In genomic region chr1:180889172-180889571, GRCm38 (mm10) we compare ENCODE assay signal across 10 mouse cellular contexts. TPM values are rescaled to one million over a fixed set of nuclear protein-coding genes. Genes with fewer than 3 reads are reported as not detected.
DNase-seq lines count a peak whose midpoint lies in the region; ATAC-seq and TF ChIP-seq lines count a peak whose summit lies in the region.
"Had no signal": no experiment of that assay in that cellular context is flagged by ENCODE, and none has a peak within 500 bp of the region (broad histone marks: within the 10 kb centered on the region; RNA-seq: fewer than 3 reads in every experiment).

No protein-coding gene starts in this region.

- H3K9ac ChIP-seq in heart, embryonic 14.5 days (ENCODE audit: low read length): peak overlapping the region; percentile 36; the same call in 1 of the 2 replicates
- H3K9ac ChIP-seq in midbrain, embryonic 12.5 days (replicated peaks): no peak overlapping the region
- no peak overlapping the region for H3K9ac ChIP-seq in midbrain, embryonic 13.5 days (replicated peaks)
- H3K9ac ChIP-seq in intestine, embryonic 14.5 days (ENCODE audit: low read length): 0 out of 2 replicates have a peak overlapping the region, but pooled peaks have one; percentile 5
- peak overlapping the region; percentile 47; the same call in 1 of the 2 replicates for H3K9ac ChIP-seq in stomach, postnatal 0 days (ENCODE audit: low read length)

- peaks cover 21% of the 10 kb centered on the region for H3K27me3 ChIP-seq in heart, embryonic 14.5 days (ENCODE audit: control insufficient read depth, insufficient read depth, low read length)
- peaks cover 42% of the 10 kb centered on the region for H3K27me3 ChIP-seq in midbrain, embryonic 12.5 days
- H3K27me3 ChIP-seq in midbrain, embryonic 13.5 days: peaks cover 35% of the 10 kb centered on the region
- peaks cover 15% of the 10 kb centered on the region for H3K27me3 ChIP-seq in intestine, embryonic 14.5 days (replicated peaks; ENCODE audit: control insufficient read depth, insufficient read depth, low read length)
- no peaks in the 10 kb centered on the region for H3K27me3 ChIP-seq in stomach, postnatal 0 days (ENCODE audit: control insufficient read depth, insufficient read depth, low read length)

- no peak for TF ChIP-seq CTCF in stomach, postnatal 0 days (IDR thresholded peaks at IDR 0.05; ENCODE audit: low read depth)

- H3K4me2 ChIP-seq in heart, embryonic 14.5 days (ENCODE audit: low read length): peak overlapping the region; percentile 44
- H3K4me2 ChIP-seq in midbrain, embryonic 12.5 days (replicated peaks): peak overlapping the region; percentile 19
- no peak overlapping the region for H3K4me2 ChIP-seq in midbrain, embryonic 13.5 days (replicated peaks)
- peak overlapping the region; percentile 45 for H3K4me2 ChIP-seq in intestine, embryonic 14.5 days (ENCODE audit: low read length)
- H3K4me2 ChIP-seq in stomach, postnatal 0 days (replicated peaks; ENCODE audit: low read depth): peak overlapping the region; percentile 49; the same call in 1 of the 2 replicates

- 49% methylated on average over 7 of the region's 7 CpGs for WGBS in heart, embryonic 14.5 days
- 41% methylated on average over 7 of the region's 7 CpGs for WGBS in midbrain, embryonic 12.5 days
- WGBS in midbrain, embryonic 13.5 days: 36% methylated on average over 7 of the region's 7 CpGs
- 43% methylated on average over 7 of the region's 7 CpGs for WGBS in intestine, embryonic 14.5 days
- WGBS in stomach, postnatal 0 days: 56% methylated on average over 7 of the region's 7 CpGs

- H3K36me3 ChIP-seq in heart, embryonic 14.5 days (ENCODE audit: control insufficient read depth, insufficient read depth, low read length): no peaks in the 10 kb centered on the region
- no peaks in the 10 kb centered on the region for H3K36me3 ChIP-seq in midbrain, embryonic 12.5 days
- no peaks in the 10 kb centered on the region for H3K36me3 ChIP-seq in midbrain, embryonic 13.5 days
- no peaks in the 10 kb centered on the region for H3K36me3 ChIP-seq in intestine, embryonic 14.5 days (ENCODE audit: control insufficient read depth, insufficient read depth, low read length)
- no peaks in the 10 kb centered on the region for H3K36me3 ChIP-seq in stomach, postnatal 0 days (ENCODE audit: control insufficient read depth, insufficient read depth, low read length)

- H3K27ac ChIP-seq in heart, embryonic 14.5 days (replicated peaks in 1 of 2; ENCODE audit: control insufficient read depth in 1 of 2, insufficient read depth in 1 of 2, low read depth in 2 of 2, low read length in 2 of 2): no peak overlapping the region
- H3K27ac ChIP-seq in midbrain, embryonic 12.5 days (replicated peaks): no peak overlapping the region
- no peak overlapping the region for H3K27ac ChIP-seq in midbrain, embryonic 13.5 days
- peak overlapping the region; percentile 64; the same call in 1 of the 2 replicates for H3K27ac ChIP-seq in intestine, embryonic 14.5 days (ENCODE audit: low read depth)
- H3K27ac ChIP-seq in stomach, postnatal 0 days (replicated peaks): peak overlapping the region; percentile 75

- no peak for TF ChIP-seq EP300 in stomach, postnatal 0 days (optimal IDR thresholded peaks at IDR 0.05)

- H3K4me3 ChIP-seq in heart, embryonic 14.5 days (ENCODE audit: control insufficient read depth in 1 of 2, insufficient read depth in 1 of 2, low read depth in 1 of 2, low read length in 2 of 2): no peak overlapping the region
- H3K4me3 ChIP-seq in midbrain, embryonic 12.5 days: no peak overlapping the region
- no peak overlapping the region for H3K4me3 ChIP-seq in midbrain, embryonic 13.5 days (replicated peaks)
- no peak overlapping the region for H3K4me3 ChIP-seq in intestine, embryonic 14.5 days (ENCODE audit: low read depth, low read length)
- 0 out of 2 replicates have a peak overlapping the region, but pooled peaks have one; percentile 12 for H3K4me3 ChIP-seq in stomach, postnatal 0 days (ENCODE audit: low read depth, low read length)

- DNase-seq in heart, adult 8-10 months (ENCODE audit: low spot score): no peak
- DNase-seq in intestine, embryonic 14.5 days (ENCODE audit: low spot score): no peak
- DNase-seq in stomach, postnatal 0 days (ENCODE audit: low spot score): no peak
- no peak for DNase-seq in B cell, adult 2 months

- peaks cover 10 to 17% of the 10 kb centered on the region in 2 experiments for H3K4me1 ChIP-seq in heart, embryonic 14.5 days (ENCODE audit: control insufficient read depth in 2 of 2, insufficient read depth in 2 of 2, low read length in 2 of 2)
- peaks cover 13% of the 10 kb centered on the region for H3K4me1 ChIP-seq in midbrain, embryonic 12.5 days
- H3K4me1 ChIP-seq in midbrain, embryonic 13.5 days (replicated peaks): peaks cover 14% of the 10 kb centered on the region
- H3K4me1 ChIP-seq in intestine, embryonic 14.5 days (replicated peaks; ENCODE audit: control insufficient read depth, insufficient read depth, low read length): peaks cover 17% of the 10 kb centered on the region
- H3K4me1 ChIP-seq in stomach, postnatal 0 days (replicated peaks; ENCODE audit: control insufficient read depth, insufficient read depth): peaks cover 6% of the 10 kb centered on the region; the same call in 1 of the 2 replicates

- H3K9me3 ChIP-seq in heart, embryonic 14.5 days (ENCODE audit: control insufficient read depth, low read length): no peaks in the 10 kb centered on the region
- no peaks in the 10 kb centered on the region for H3K9me3 ChIP-seq in midbrain, embryonic 12.5 days
- no peaks in the 10 kb centered on the region for H3K9me3 ChIP-seq in midbrain, embryonic 13.5 days
- no peaks in the 10 kb centered on the region for H3K9me3 ChIP-seq in intestine, embryonic 14.5 days (ENCODE audit: control insufficient read depth, low read length)
- no peaks in the 10 kb centered on the region for H3K9me3 ChIP-seq in stomach, postnatal 0 days (ENCODE audit: control insufficient read depth, low read length)

- ATAC-seq in heart, embryonic 14.5 days (ENCODE audit: insufficient number of reproducible peaks, insufficient read depth, low FRiP score, low read depth): no peak
- ATAC-seq in midbrain, embryonic 12.5 days (ENCODE audit: low FRiP score, low read depth): no peak
- ATAC-seq in midbrain, embryonic 13.5 days: no peak
- ATAC-seq in intestine, embryonic 14.5 days (replicated peaks; ENCODE audit: low FRiP score, low TSS enrichment, low read depth): peak; percentile 1; the same call in 1 of the 2 replicates
- ATAC-seq in stomach, postnatal 0 days (ENCODE audit: low FRiP score, low TSS enrichment): peak; percentile 8
- no peak for ATAC-seq in frontal cortex, adult (ENCODE audit: low TSS enrichment)

RNA-seq across cellular contexts. Expression of gene Lefty2, which starts 3.7 kb away (rescaled TPM):
- not detected in 2 replicates for polyA plus RNA-seq in heart, embryonic 14.5 days (2014; fragmentation: Nextera tagmentation; extraction: Ambion mirVana)
- not detected for total RNA-seq in heart, adult 8-10 months (2022)
- not detected in 2 replicates for polyA plus RNA-seq in midbrain, embryonic 12.5 days (2016; fragmentation: Nextera tagmentation; extraction: Ambion mirVana)
- polyA plus RNA-seq in midbrain, embryonic 13.5 days (2015; fragmentation: Nextera tagmentation; extraction: Ambion mirVana): 0.27 and 0.31 TPM in 2 replicates
- 0.18 TPM in 1 of 2 replicates, not detected in the other for polyA plus RNA-seq in intestine, embryonic 14.5 days (2014; fragmentation: Nextera tagmentation; extraction: Ambion mirVana)
- polyA plus RNA-seq in stomach, postnatal 0 days (2015; fragmentation: Nextera tagmentation; extraction: Ambion mirVana): 0.13 and 0.15 TPM in 2 replicates
- total RNA-seq: liver, adult 2 months; MEL had no signal
- polyA plus RNA-seq: liver, adult 2 months had no signal

RNA-seq across cellular contexts. Expression of gene Pycr2, which starts 14.9 kb away (rescaled TPM):
- polyA plus RNA-seq in heart, embryonic 14.5 days (2014; fragmentation: Nextera tagmentation; extraction: Ambion mirVana): 42.1 and 46.0 TPM in 2 replicates
- 10 to 100 TPM; 11.6 to 13.5 (median 13.3) TPM for total RNA-seq in heart, adult 8-10 months (2022)
- polyA plus RNA-seq in midbrain, embryonic 12.5 days (2016; fragmentation: Nextera tagmentation; extraction: Ambion mirVana): 94.0 and 98.4 TPM in 2 replicates
- polyA plus RNA-seq in midbrain, embryonic 13.5 days (2015; fragmentation: Nextera tagmentation; extraction: Ambion mirVana): 76.6 and 83.1 TPM in 2 replicates
- 82.1 and 86.5 TPM in 2 replicates for polyA plus RNA-seq in intestine, embryonic 14.5 days (2014; fragmentation: Nextera tagmentation; extraction: Ambion mirVana)
- 62.6 and 63.7 TPM in 2 replicates for polyA plus RNA-seq in stomach, postnatal 0 days (2015; fragmentation: Nextera tagmentation; extraction: Ambion mirVana)

RNA-seq across cellular contexts. Expression of gene Sde2, which starts 38.2 kb away (rescaled TPM):
- polyA plus RNA-seq in heart, embryonic 14.5 days (2014; fragmentation: Nextera tagmentation; extraction: Ambion mirVana): 22.3 TPM in 2 replicates
- total RNA-seq in heart, adult 8-10 months (2022): 10 to 100 TPM; 10.1 to 12.9 (median 11.0) TPM
- 36.3 and 36.7 TPM in 2 replicates for polyA plus RNA-seq in midbrain, embryonic 12.5 days (2016; fragmentation: Nextera tagmentation; extraction: Ambion mirVana)
- 28.8 and 33.6 TPM in 2 replicates for polyA plus RNA-seq in midbrain, embryonic 13.5 days (2015; fragmentation: Nextera tagmentation; extraction: Ambion mirVana)
- polyA plus RNA-seq in intestine, embryonic 14.5 days (2014; fragmentation: Nextera tagmentation; extraction: Ambion mirVana): 31.4 and 35.5 TPM in 2 replicates
- polyA plus RNA-seq in stomach, postnatal 0 days (2015; fragmentation: Nextera tagmentation; extraction: Ambion mirVana): 18.8 and 20.0 TPM in 2 replicates

RNA-seq across cellular contexts. Expression of gene Lefty1, which starts 45.6 kb away (rescaled TPM):
- polyA plus RNA-seq in heart, embryonic 14.5 days (2014; fragmentation: Nextera tagmentation; extraction: Ambion mirVana): 1.1 and 1.5 TPM in 2 replicates
- 1 to 10 TPM in 1 of 4 experiments, under 1 TPM in 3; 0.43 to 1.2 (median 0.65) TPM for total RNA-seq in heart, adult 8-10 months (2022)
- 0.56 and 1.6 TPM in 2 replicates for polyA plus RNA-seq in midbrain, embryonic 12.5 days (2016; fragmentation: Nextera tagmentation; extraction: Ambion mirVana)
- polyA plus RNA-seq in midbrain, embryonic 13.5 days (2015; fragmentation: Nextera tagmentation; extraction: Ambion mirVana): 0.31 TPM in 1 of 2 replicates, not detected in the other
- polyA plus RNA-seq in intestine, embryonic 14.5 days (2014; fragmentation: Nextera tagmentation; extraction: Ambion mirVana): 1.7 and 2.1 TPM in 2 replicates
- 6.1 TPM in 2 replicates for polyA plus RNA-seq in stomach, postnatal 0 days (2015; fragmentation: Nextera tagmentation; extraction: Ambion mirVana)

RNA-seq across cellular contexts. Expression of gene Tmem63a, which starts 53.0 kb away (rescaled TPM):
- polyA plus RNA-seq in heart, embryonic 14.5 days (2014; fragmentation: Nextera tagmentation; extraction: Ambion mirVana): 9.1 and 9.3 TPM in 2 replicates
- 10 to 100 TPM; 12.3 to 15.1 (median 13.9) TPM for total RNA-seq in heart, adult 8-10 months (2022)
- 2.9 TPM in 2 replicates for polyA plus RNA-seq in midbrain, embryonic 12.5 days (2016; fragmentation: Nextera tagmentation; extraction: Ambion mirVana)
- 0.93 and 1.8 TPM in 2 replicates for polyA plus RNA-seq in midbrain, embryonic 13.5 days (2015; fragmentation: Nextera tagmentation; extraction: Ambion mirVana)
- polyA plus RNA-seq in intestine, embryonic 14.5 days (2014; fragmentation: Nextera tagmentation; extraction: Ambion mirVana): 14.2 and 14.8 TPM in 2 replicates
- 35.2 and 36.7 TPM in 2 replicates for polyA plus RNA-seq in stomach, postnatal 0 days (2015; fragmentation: Nextera tagmentation; extraction: Ambion mirVana)

Comparison
In these comparisons a context has a peak if more than half of its experiments do, and no peak if none do; other contexts are left out.
1. ATAC-seq: peak in intestine, embryonic 14.5 days (single experiment) and stomach, postnatal 0 days (single experiment); none in heart, embryonic 14.5 days (single experiment), midbrain, embryonic 12.5 days (single experiment), midbrain, embryonic 13.5 days (single experiment) and frontal cortex, adult (single experiment).
2. H3K27ac ChIP-seq: peak in intestine, embryonic 14.5 days (single experiment) and stomach, postnatal 0 days (single experiment); none in heart, embryonic 14.5 days (0 of 2), midbrain, embryonic 12.5 days (single experiment) and midbrain, embryonic 13.5 days (single experiment).
3. H3K9ac ChIP-seq: peak in heart, embryonic 14.5 days (single experiment), intestine, embryonic 14.5 days (single experiment) and stomach, postnatal 0 days (single experiment); none in midbrain, embryonic 12.5 days (single experiment) and midbrain, embryonic 13.5 days (single experiment).